Mouse (Mus musculus): ENCODE results near the gene Atp2b2. TPM values are rescaled to one million over a fixed set of nuclear protein-coding genes. Genes with fewer than 3 reads are reported as not detected.

Atp2b2 gene
- total RNA-seq, 2 experiments from 2014 or later: 0.49 to 0.69 TPM

- intact Hi-C loops (cut with DNase I): no loop called here
- DNase-seq: no peak
These were observed 84.4 kb downstream of the Atp2b2 start for GRCm38 (mm10) chr6:113958003-113958402.

- intact Hi-C loops (cut with DNase I): no loop called here
- DNase-seq: no peak
These were observed 85.0 kb downstream of the Atp2b2 start for GRCm38 (mm10) chr6:113957232-113957940.

- DNase-seq: no peak
- intact Hi-C loops (cut with DNase I): no loop called here
These were observed 94.9 kb downstream of the Atp2b2 start for GRCm38 (mm10) chr6:113947515-113947914.

- intact Hi-C loops (cut with DNase I): no loop called here
- DNase-seq: no peak
These were observed 100.1 kb downstream of the Atp2b2 start for GRCm38 (mm10) chr6:113942355-113942754.

GRCm38 (mm10) chr6:113941324-113941723, 101.1 kb downstream of the Atp2b2 start:
- DNase-seq: no peak
- intact Hi-C loops (cut with DNase I): no loop called here

GRCm38 (mm10) chr6:113939442-113939841, 103.0 kb downstream of the Atp2b2 start:
- intact Hi-C loops (cut with DNase I): no loop called here
- no peak for DNase-seq

- intact Hi-C loops (cut with DNase I): no loop called here
- DNase-seq: no peak
These were observed 105.5 kb downstream of the Atp2b2 start for GRCm38 (mm10) chr6:113936811-113937508.

- intact Hi-C loops (cut with DNase I): no loop called here
- DNase-seq: no peak
These were observed 106.3 kb downstream of the Atp2b2 start for GRCm38 (mm10) chr6:113936111-113936510.

GRCm38 (mm10) chr6:113934692-113935091, 107.7 kb downstream of the Atp2b2 start:
- intact Hi-C loops (cut with DNase I): no loop called here
- DNase-seq: no peak

GRCm38 (mm10) chr6:113933261-113934151, 108.9 kb downstream of the Atp2b2 start:
- intact Hi-C loops (cut with DNase I): no loop called here
- peak; percentile 2 to 8 for DNase-seq

GRCm38 (mm10) chr6:113929191-113929875, 113.1 kb downstream of the Atp2b2 start:
- intact Hi-C loops (cut with DNase I): no loop called here
- peak in 1 of 2 experiments; percentile 10 for DNase-seq

- DNase-seq: no peak
- intact Hi-C loops (cut with DNase I): no loop called here
These were observed 119.2 kb downstream of the Atp2b2 start for GRCm38 (mm10) chr6:113923249-113923648.

- intact Hi-C loops (cut with DNase I): no loop called here
- DNase-seq: no peak
These were observed 121.9 kb downstream of the Atp2b2 start for GRCm38 (mm10) chr6:113920466-113920865.

GRCm38 (mm10) chr6:113912753-113913152, 129.7 kb downstream of the Atp2b2 start:
- intact Hi-C loops (cut with DNase I): no loop called here
- DNase-seq: no peak

- intact Hi-C loops (cut with DNase I): no loop called here
These were observed 131.3 kb downstream of the Atp2b2 start for GRCm38 (mm10) chr6:113911094-113911493.

GRCm38 (mm10) chr6:113910411-113911055, 131.9 kb downstream of the Atp2b2 start:
- intact Hi-C loops (cut with DNase I): no loop called here
- DNase-seq: no peak

More at GRCm38 (mm10) chr6:113911094-113911493, 131.3 kb downstream of the Atp2b2 start:
- no peak for DNase-seq

GRCm38 (mm10) chr6:113909836-113910235, 132.6 kb downstream of the Atp2b2 start:
- DNase-seq: no peak
- intact Hi-C loops (cut with DNase I): loop anchor here (5.0 kb wide), 1 partner anchor 148 kb away; no protein-coding TSS in a partner anchor

- no peak for DNase-seq
- intact Hi-C loops (cut with DNase I): loop anchor here (5.0 kb wide), 1 partner anchor 146 kb away; no protein-coding TSS in a partner anchor
These were observed 134.3 kb downstream of the Atp2b2 start for GRCm38 (mm10) chr6:113908066-113908465.

- intact Hi-C loops (cut with DNase I): no loop called here
- no peak for DNase-seq
These were observed 138.0 kb downstream of the Atp2b2 start for GRCm38 (mm10) chr6:113904406-113904805.

- DNase-seq: no peak
- intact Hi-C loops (cut with DNase I): no loop called here
These were observed 146.4 kb downstream of the Atp2b2 start for GRCm38 (mm10) chr6:113896023-113896422.

Measured in heart, postnatal 14 days (tissue).